Mouse (Mus musculus): ENCODE data around the gene Foxm1.

GRCm38 (mm10) chr6:128411115-128411514 is 48.3 kb downstream of the Foxm1 start:
- peak; percentile 90 for TF ChIP-seq CTCF (IDR thresholded peaks at IDR 0.05; ENCODE audit: low read depth)
- TF ChIP-seq EP300 (IDR thresholded peaks at IDR 0.05; ENCODE audit: low read depth): no peak

All from liver, embryonic 14.5 days (tissue).